Mouse (Mus musculus) testis, adult 2 months (tissue): ENCODE measurements around the gene Ccdc134.

Experiments
- CTCF ChIP-seq: fragments of 200-500 bp; IDR thresholded peaks from 2 replicates; pipeline ENCODE4 v1.5.1; 2012; ENCODE audit warnings: low read depth, mild to moderate bottlenecking, inconsistent platforms, low read length, moderate library complexity; ENCODE audit not compliant: control insufficient read depth, insufficient read depth, insufficient replicate concordance
- POLR2A ChIP-seq: fragments of 200-500 bp; IDR thresholded peaks from 2 replicates; pipeline ENCODE4 v1.6.1; 2012; ENCODE audit warnings: low read depth, mild to moderate bottlenecking, inconsistent platforms, low read length, moderate library complexity; ENCODE audit not compliant: control insufficient read depth

GRCm38 (mm10) chr15:82145851-82146769 lies 18.4 kb downstream of the Ccdc134 start:
- TF ChIP-seq POLR2A: no peak
- TF ChIP-seq CTCF: no peak
